Mouse (Mus musculus): ENCODE measurements at regions not wholly inside any gene's neighbourhood (a gene's known extent, or its start where the extent isn't known, plus 50 kb on each side); places are given as distances from the start of the nearest gene placed in this dataset.

GRCm38 (mm10) chr7:40805866-40806265 lies 92.3 kb upstream of the Vstm2b start:
- Histone ChIP-seq H3K4me3 (ENCODE audit: low read depth, low read length) (no peak overlapping the region), H3K9me3 (replicated peaks; ENCODE audit: control insufficient read depth, low read length) (no peaks in the 10 kb centered on the region), H3K36me3 (ENCODE audit: control insufficient read depth, insufficient read depth, low read length) (no peaks in the 10 kb centered on the region), H3K4me2 (no peak overlapping the region), H3K9ac (ENCODE audit: low read depth, low read length) (no peak overlapping the region), H3K27me3 (ENCODE audit: control insufficient read depth, insufficient read depth, low read length) (no peaks in the 10 kb centered on the region), H3K4me1 (ENCODE audit: control insufficient read depth, insufficient read depth, low read length) (no peaks in the 10 kb centered on the region), H3K27ac (ENCODE audit: low read depth, low read length) (no peak overlapping the region)
- WGBS (ENCODE audit: insufficient replicate concordance): 73% methylated on average over 4 of the region's 4 CpGs
- no peak for ATAC-seq (replicated peaks; ENCODE audit: insufficient number of reproducible peaks, low FRiP score, low TSS enrichment)

GRCm38 (mm10) chr7:40812952-40813351 lies 85.2 kb upstream of the Vstm2b start:
- H3K27me3 ChIP-seq (ENCODE audit: control insufficient read depth, insufficient read depth, low read length): no peaks in the 10 kb centered on the region
- no peak for ATAC-seq (replicated peaks; ENCODE audit: insufficient number of reproducible peaks, low FRiP score, low TSS enrichment)
- no peaks in the 10 kb centered on the region for H3K9me3 ChIP-seq (replicated peaks; ENCODE audit: control insufficient read depth, low read length)
- WGBS (ENCODE audit: insufficient replicate concordance): 76% methylated on average over 4 of the region's 4 CpGs
- H3K36me3 ChIP-seq (ENCODE audit: control insufficient read depth, insufficient read depth, low read length): no peaks in the 10 kb centered on the region
- no peak overlapping the region for H3K9ac ChIP-seq (ENCODE audit: low read depth, low read length)
- H3K27ac ChIP-seq (ENCODE audit: low read depth, low read length): no peak overlapping the region
- H3K4me1 ChIP-seq (ENCODE audit: control insufficient read depth, insufficient read depth, low read length): no peaks in the 10 kb centered on the region
- H3K4me3 ChIP-seq (ENCODE audit: low read depth, low read length): no peak overlapping the region
- no peak overlapping the region for H3K4me2 ChIP-seq

GRCm38 (mm10) chr7:40825141-40825742 lies 72.9 kb upstream of the Vstm2b start:
- Histone ChIP-seq H3K9ac (ENCODE audit: low read depth, low read length) (no peak overlapping the region), H3K36me3 (ENCODE audit: control insufficient read depth, insufficient read depth, low read length) (no peaks in the 10 kb centered on the region), H3K4me3 (ENCODE audit: low read depth, low read length) (no peak overlapping the region), H3K27ac (ENCODE audit: low read depth, low read length) (no peak overlapping the region), H3K27me3 (ENCODE audit: control insufficient read depth, insufficient read depth, low read length) (no peaks in the 10 kb centered on the region), H3K4me1 (ENCODE audit: control insufficient read depth, insufficient read depth, low read length) (no peaks in the 10 kb centered on the region), H3K4me2 (no peak overlapping the region), H3K9me3 (replicated peaks; ENCODE audit: control insufficient read depth, low read length) (no peaks in the 10 kb centered on the region)
- 78% methylated on average over 7 of the region's 7 CpGs for WGBS (ENCODE audit: insufficient replicate concordance)
- no peak for ATAC-seq (replicated peaks; ENCODE audit: insufficient number of reproducible peaks, low FRiP score, low TSS enrichment)

- H3K9me3 ChIP-seq (replicated peaks; ENCODE audit: control insufficient read depth, low read length): no peaks in the 10 kb centered on the region
- no peak overlapping the region for H3K9ac ChIP-seq (ENCODE audit: low read depth, low read length)
- no peaks in the 10 kb centered on the region for H3K27me3 ChIP-seq (ENCODE audit: control insufficient read depth, insufficient read depth, low read length)
- H3K27ac ChIP-seq (ENCODE audit: low read depth, low read length): no peak overlapping the region
- no peak overlapping the region for H3K4me2 ChIP-seq
- no peak overlapping the region for H3K4me3 ChIP-seq (ENCODE audit: low read depth, low read length)
- WGBS (ENCODE audit: insufficient replicate concordance): 83% methylated on average over 5 of the region's 5 CpGs
- ATAC-seq (replicated peaks; ENCODE audit: insufficient number of reproducible peaks, low FRiP score, low TSS enrichment): no peak
- H3K36me3 ChIP-seq (ENCODE audit: control insufficient read depth, insufficient read depth, low read length): no peaks in the 10 kb centered on the region
- no peaks in the 10 kb centered on the region for H3K4me1 ChIP-seq (ENCODE audit: control insufficient read depth, insufficient read depth, low read length)
Observed at GRCm38 (mm10) chr7:40829526-40829925, 68.6 kb upstream of the Vstm2b start.

GRCm38 (mm10) chr7:40831583-40831982 lies 66.5 kb upstream of the Vstm2b start:
- ATAC-seq (replicated peaks; ENCODE audit: insufficient number of reproducible peaks, low FRiP score, low TSS enrichment): no peak
- Histone ChIP-seq H3K27ac (ENCODE audit: low read depth, low read length) (no peak overlapping the region), H3K4me3 (ENCODE audit: low read depth, low read length) (no peak overlapping the region), H3K36me3 (ENCODE audit: control insufficient read depth, insufficient read depth, low read length) (no peaks in the 10 kb centered on the region), H3K9me3 (replicated peaks; ENCODE audit: control insufficient read depth, low read length) (no peaks in the 10 kb centered on the region), H3K27me3 (ENCODE audit: control insufficient read depth, insufficient read depth, low read length) (no peaks in the 10 kb centered on the region), H3K9ac (ENCODE audit: low read depth, low read length) (no peak overlapping the region), H3K4me2 (no peak overlapping the region), H3K4me1 (ENCODE audit: control insufficient read depth, insufficient read depth, low read length) (no peaks in the 10 kb centered on the region)
- WGBS (ENCODE audit: insufficient replicate concordance): 77% methylated on average over 4 of the region's 4 CpGs

- no peak overlapping the region for H3K4me3 ChIP-seq (ENCODE audit: low read depth, low read length)
- no peak overlapping the region for H3K4me2 ChIP-seq
- no peak overlapping the region for H3K9ac ChIP-seq (ENCODE audit: low read depth, low read length)
- H3K27me3 ChIP-seq (ENCODE audit: control insufficient read depth, insufficient read depth, low read length): no peaks in the 10 kb centered on the region
- no peaks in the 10 kb centered on the region for H3K4me1 ChIP-seq (ENCODE audit: control insufficient read depth, insufficient read depth, low read length)
- H3K9me3 ChIP-seq (replicated peaks; ENCODE audit: control insufficient read depth, low read length): no peaks in the 10 kb centered on the region
- ATAC-seq (replicated peaks; ENCODE audit: insufficient number of reproducible peaks, low FRiP score, low TSS enrichment): no peak
- H3K36me3 ChIP-seq (ENCODE audit: control insufficient read depth, insufficient read depth, low read length): no peaks in the 10 kb centered on the region
- 76% methylated on average over 8 of the region's 8 CpGs for WGBS (ENCODE audit: insufficient replicate concordance)
- no peak overlapping the region for H3K27ac ChIP-seq (ENCODE audit: low read depth, low read length)
Observed at GRCm38 (mm10) chr7:40842344-40842992, 55.7 kb upstream of the Vstm2b start.

GRCm38 (mm10) chr7:40846512-40846911 lies 51.6 kb upstream of the Vstm2b start:
- WGBS (ENCODE audit: insufficient replicate concordance): 71% methylated on average over 6 of the region's 6 CpGs
- H3K27ac ChIP-seq (ENCODE audit: low read depth, low read length): no peak overlapping the region
- H3K27me3 ChIP-seq (ENCODE audit: control insufficient read depth, insufficient read depth, low read length): no peaks in the 10 kb centered on the region
- no peak for ATAC-seq (replicated peaks; ENCODE audit: insufficient number of reproducible peaks, low FRiP score, low TSS enrichment)
- H3K36me3 ChIP-seq (ENCODE audit: control insufficient read depth, insufficient read depth, low read length): no peaks in the 10 kb centered on the region
- no peaks in the 10 kb centered on the region for H3K9me3 ChIP-seq (replicated peaks; ENCODE audit: control insufficient read depth, low read length)
- no peak overlapping the region for H3K9ac ChIP-seq (ENCODE audit: low read depth, low read length)
- no peak overlapping the region for H3K4me2 ChIP-seq
- H3K4me3 ChIP-seq (ENCODE audit: low read depth, low read length): no peak overlapping the region
- no peaks in the 10 kb centered on the region for H3K4me1 ChIP-seq (ENCODE audit: control insufficient read depth, insufficient read depth, low read length)

All from heart, embryonic 11.5 days (tissue).